Mouse (Mus musculus): Measurements from ENCODE around the gene Actl7a. TPM values are rescaled to one million over a fixed set of nuclear protein-coding genes. Genes with fewer than 3 reads are reported as not detected.

Actl7a gene
- total RNA-seq (2014; fragmentation: Nextera tagmentation) (not detected in 2 replicates), total RNA-seq (2017) (not detected in 2 replicates)

DNA sequence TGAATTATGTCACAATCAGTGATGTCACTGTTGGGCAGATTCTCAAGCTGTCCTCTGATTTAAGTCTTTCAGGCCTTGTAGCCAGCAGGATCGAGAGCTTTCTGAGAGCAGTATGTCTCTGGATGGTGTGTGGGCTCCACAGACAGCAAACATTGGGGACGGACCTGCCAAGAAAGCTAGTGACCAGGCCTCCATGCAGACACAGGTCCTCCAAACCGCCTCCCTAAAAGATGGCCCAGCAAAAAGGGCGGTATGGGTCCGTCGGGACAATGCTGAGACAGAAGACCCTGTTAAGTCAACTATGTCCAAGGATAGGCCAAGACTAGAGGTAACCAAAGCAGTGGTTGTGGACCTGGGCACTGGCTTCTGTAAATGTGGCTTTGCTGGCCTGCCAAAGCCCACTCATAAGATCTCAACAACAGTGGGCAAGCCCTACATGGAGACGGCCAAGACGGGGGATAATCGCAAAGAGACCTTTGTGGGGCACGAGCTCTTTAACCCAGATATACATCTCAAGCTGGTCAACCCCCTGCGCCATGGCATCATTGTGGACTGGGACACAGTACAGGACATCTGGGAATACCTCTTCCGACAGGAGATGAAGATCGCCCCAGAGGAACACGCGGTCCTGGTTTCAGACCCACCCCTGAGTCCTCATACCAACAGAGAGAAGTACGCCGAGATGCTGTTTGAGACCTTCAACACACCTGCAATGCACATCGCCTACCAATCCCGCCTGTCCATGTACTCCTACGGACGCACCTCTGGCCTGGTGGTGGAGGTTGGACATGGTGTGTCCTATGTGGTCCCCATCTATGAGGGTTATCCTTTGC lies at the start of gene Actl7a:
Gene Actl7a, plus strand, starts transcription at position 51 of the 833 bp plus-strand sequence.
- no peak for ATAC-seq (replicated peaks; ENCODE audit: poor library complexity, severe bottlenecking)

DNA sequence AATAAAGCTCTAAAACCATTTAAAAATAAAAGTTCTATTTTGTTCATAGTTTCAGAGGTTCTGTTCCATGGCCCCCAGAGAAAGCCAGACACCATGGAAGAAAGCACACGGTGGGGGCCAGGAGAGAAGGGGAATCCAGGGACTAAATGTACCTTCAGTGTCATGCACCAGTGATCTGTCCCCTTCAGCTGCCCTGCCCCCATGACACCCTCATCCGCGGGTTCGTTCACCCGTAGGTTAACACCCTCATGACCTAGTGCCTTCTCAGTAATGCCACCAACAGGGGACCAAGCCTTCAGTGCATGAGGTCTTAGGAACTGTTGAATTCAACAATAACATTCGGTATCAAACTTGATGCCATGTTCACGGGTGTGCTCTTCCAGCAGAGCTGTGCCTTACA lies 46.8 kb upstream of the Actl7a start:
- ATAC-seq (replicated peaks; ENCODE audit: poor library complexity, severe bottlenecking), result no peak

DNA sequence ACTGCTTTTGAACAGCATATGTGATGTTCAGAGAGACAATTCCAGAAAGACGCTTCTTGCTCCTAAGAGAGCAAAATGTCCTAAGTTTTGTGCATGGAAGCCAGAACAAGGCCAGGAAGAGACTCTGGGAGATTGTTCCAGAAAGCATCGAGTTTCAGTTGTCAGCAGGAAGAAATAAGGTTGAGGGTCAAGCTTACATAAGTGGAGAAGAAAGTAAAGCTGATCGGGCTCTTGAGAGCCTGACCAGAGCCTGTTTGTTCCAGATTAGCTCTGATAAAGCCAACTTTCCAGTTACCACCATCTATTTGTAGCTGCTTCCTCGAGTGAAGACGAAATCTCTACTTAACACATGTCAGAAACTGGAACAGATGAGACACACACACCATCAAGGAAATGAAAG lies 44.5 kb upstream of the Actl7a start:
- ATAC-seq (replicated peaks; ENCODE audit: poor library complexity, severe bottlenecking), result no peak

DNA sequence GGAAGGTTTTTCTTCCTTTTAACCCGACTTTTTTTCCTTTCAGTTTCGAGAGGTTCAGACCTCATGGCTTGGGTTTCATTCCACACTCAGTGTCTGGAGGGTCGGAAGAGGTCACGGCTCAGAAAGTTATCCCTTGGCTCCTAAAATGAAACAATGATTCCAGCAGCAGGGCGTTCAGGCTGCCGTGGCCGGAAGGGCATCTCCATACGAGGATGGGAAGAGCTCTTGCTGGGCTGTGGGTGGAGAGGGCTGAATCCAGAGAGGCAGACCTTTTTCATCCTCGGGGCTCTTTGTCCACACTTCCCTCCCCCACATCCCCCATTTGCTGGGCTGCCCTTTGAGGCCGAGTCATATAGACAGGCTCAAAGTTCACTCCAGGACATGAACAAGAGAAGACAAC lies 41.0 kb upstream of the Actl7a start:
- no peak for ATAC-seq (replicated peaks; ENCODE audit: poor library complexity, severe bottlenecking)

DNA sequence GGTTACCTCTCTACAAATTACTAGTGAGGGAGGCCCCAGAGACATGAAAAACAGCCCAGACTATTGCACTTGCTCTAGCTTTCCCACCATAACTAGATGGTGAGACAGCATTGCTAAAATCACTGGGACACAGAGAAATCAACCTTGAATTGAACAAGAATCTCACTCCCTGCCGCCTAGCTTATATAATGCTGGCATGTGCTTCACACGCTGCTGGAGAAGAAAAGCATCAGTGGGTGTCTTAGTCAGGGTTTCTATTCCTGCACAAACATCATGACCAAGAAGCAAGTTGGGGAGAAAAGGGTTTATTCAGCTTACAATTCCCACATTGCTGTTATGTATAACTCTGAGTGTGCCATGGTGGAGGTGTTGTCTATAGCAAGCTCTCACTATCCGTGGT lies 30.1 kb upstream of the Actl7a start:
- no peak for ATAC-seq (replicated peaks; ENCODE audit: poor library complexity, severe bottlenecking)

DNA sequence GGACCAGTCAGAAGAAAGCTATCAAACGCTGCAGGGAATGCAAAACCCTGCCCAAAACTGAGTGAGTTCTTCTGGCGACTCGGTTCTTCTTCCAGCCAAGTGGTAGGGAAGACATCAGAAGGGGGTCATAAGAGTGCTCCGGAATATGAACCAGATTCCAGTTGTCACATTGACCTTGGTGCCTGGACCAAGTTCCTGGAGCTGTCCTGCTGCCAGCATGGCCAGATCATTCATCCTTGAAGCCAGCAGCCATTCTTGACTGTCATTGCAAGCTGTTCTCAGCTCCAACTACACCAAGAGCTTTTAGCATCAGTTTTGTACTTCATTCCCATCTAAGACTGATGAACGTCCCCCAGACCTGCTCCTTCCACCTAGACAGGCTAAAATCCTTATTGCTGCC lies 26.4 kb upstream of the Actl7a start:
- ATAC-seq (replicated peaks; ENCODE audit: poor library complexity, severe bottlenecking), result no peak

DNA sequence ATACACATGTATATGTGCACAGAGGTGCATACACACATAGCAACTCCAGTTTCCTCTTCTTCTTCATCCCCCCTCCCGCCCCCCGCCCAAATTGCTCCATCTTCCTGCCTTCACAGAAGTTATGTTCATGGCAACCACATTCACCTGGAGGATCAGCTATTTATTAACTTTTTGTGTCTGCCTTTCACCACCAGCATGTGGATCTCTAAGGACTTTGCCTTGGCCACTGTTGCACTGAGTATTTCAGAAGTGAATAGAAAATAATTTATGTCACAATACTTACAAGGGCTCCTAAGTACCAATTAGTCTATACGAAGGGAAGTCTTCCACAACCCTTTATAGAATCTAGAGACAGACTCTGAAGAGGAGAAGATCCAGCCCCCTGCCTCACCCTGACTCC lies 25.3 kb upstream of the Actl7a start:
- ATAC-seq (replicated peaks; ENCODE audit: poor library complexity, severe bottlenecking), result no peak

DNA sequence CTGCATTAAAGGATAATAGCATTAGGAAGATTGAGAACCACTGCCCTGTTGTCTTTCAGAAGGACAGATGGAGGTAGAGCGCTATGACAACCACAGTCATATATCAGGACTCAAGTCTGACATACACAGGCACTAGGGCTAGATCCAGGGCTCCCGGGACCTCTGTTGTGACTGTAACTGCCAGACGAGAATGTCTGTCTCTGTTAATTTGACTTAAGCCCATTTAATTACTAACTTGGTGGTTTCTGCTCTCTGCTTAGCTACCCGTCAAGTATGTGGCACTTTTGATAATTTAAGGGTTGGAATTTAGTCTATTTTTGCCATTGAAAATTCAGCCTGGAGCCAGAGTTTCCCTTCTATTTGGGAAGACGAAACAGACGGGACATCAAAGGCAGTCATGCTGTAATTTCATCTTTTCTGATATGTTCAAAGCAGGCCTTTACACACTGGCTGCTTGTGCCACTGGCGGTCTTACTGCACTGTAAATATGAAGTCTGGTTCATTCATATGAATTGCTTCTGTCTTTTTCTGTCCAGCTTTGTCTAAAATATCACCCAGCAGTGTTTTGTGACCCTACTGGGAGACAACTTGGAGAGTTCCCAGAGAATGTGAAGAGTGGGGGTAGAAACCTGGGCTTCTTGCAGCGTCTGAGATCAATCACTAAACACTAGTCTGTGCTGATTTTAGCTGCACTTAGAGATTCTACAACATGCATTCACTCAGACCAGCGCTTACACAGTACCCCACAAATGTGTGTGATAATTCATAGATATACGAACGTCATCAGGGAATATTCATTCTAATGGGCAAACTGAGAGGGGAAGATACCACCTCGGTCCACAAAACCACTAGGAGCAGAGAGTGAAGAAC lies 24.4 kb upstream of the Actl7a start:
- ATAC-seq (replicated peaks; ENCODE audit: poor library complexity, severe bottlenecking), result no peak

DNA sequence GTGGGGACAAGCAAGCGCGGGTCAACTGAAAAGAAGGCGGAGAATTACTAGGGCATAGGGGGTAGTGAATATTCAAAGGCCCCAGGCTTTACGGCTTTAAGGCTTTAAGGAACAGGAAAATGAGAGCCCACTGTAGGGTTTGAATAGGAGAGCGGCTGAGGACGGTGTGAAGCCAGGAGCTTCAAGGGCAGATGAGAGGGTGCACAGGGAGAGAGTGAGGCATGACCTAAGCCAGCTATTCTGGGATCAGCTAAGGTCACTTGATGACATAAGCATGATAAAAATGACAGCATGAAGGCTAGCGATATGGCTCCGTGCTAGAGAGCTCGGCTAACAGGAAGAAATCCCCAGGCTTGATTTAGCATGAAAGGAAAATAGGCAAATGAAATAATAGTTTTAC lies 23.8 kb upstream of the Actl7a start:
- no peak for ATAC-seq (replicated peaks; ENCODE audit: poor library complexity, severe bottlenecking)

DNA sequence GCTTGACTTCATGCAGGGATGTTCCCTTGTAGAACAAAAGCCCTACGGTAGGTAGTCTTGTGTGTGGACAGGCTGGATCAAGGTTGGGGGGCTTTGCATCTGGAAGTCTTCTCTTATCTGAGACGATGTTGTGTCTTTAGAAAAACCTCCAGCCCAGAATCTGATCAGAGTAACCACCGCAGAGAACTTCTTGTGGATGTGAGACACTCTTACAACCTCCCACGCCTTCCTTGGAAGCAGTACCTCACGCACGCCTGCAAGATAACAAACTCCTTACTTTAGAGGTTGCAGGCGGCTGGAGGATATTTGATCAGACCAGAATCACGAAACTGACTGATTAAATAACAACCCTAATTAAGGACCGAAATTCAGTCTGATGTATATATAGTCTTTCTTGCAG lies 22.8 kb upstream of the Actl7a start:
- no peak for ATAC-seq (replicated peaks; ENCODE audit: poor library complexity, severe bottlenecking)

DNA sequence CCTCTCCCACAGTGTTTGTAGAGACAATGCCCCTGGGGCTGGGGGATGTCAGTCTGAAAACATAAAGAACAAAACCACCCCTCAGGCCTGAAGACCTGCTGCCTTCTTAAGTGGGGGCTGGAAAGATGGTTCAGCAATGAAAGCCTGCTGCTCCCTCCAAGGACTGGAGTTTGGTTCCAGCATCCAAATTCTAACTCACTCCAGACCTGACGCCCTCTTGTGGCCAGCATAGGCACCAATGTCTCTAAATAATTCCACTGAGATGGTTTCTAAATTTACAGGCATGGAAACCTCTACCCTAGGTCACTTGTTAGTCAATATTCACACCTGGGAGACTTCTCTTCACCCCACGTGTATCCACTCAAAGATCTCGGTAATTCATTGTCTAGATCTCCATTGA lies 21.7 kb upstream of the Actl7a start:
- peak; percentile 46; the same call in 1 of the 2 replicates for ATAC-seq (replicated peaks; ENCODE audit: poor library complexity, severe bottlenecking)

DNA sequence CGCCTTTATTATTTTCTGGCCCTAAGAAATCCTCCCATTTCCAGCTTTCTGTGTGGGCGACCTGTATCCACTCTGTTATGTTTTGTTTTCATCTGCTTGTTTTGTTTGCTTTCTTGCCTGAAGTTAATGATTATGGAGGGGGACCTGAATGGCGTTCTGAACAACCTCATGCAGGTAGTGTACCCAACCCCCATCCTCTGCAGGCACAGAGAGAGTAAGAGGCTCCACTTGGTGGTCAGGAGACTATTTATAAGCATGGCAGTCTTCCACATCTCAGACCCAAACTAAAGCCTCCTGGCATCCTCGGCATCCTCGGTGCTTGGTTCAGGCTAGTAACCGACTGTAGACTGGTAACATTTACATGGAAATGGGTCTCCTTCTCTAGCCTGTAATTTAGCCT lies 20.9 kb upstream of the Actl7a start:
- no peak for ATAC-seq (replicated peaks; ENCODE audit: poor library complexity, severe bottlenecking)

DNA sequence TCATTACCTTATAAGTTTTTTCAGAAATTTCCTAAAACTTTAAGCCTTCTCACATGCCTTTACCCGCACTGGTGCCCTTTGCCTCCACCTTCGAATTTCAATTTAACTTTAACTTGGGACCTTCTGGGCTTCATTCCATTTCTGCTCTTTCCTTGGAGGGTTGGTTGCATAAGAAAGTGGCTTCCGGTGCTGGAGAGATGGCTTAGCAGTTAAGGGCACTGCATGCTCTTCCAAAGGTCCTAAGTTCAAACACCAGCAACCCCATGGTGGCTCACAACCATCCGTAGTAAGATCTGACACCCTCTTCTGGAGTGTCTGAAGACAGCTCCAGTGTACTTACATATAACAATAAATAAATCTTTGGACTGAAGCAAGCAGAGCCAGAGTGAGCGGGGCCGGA lies 20.0 kb upstream of the Actl7a start:
- no peak for ATAC-seq (replicated peaks; ENCODE audit: poor library complexity, severe bottlenecking)

DNA sequence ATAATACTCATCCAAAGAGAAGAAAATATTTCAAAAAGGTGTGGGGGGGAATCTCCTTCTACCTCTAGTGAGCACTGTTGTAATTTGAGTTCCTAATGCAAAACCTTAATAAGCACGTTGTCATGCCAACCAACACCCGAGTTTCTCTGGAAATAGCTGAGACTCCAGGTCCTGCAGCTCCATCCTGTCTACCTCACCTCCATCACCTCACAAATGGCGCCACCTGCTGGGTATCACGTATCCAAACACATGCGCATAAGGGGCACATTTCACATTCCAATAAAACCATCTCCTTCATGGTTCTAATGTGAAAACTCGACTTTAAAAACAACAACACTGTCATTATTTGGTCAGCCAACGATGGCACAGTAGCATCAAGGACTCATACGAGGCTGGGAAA lies 17.4 kb upstream of the Actl7a start:
- no peak for ATAC-seq (replicated peaks; ENCODE audit: poor library complexity, severe bottlenecking)

DNA sequence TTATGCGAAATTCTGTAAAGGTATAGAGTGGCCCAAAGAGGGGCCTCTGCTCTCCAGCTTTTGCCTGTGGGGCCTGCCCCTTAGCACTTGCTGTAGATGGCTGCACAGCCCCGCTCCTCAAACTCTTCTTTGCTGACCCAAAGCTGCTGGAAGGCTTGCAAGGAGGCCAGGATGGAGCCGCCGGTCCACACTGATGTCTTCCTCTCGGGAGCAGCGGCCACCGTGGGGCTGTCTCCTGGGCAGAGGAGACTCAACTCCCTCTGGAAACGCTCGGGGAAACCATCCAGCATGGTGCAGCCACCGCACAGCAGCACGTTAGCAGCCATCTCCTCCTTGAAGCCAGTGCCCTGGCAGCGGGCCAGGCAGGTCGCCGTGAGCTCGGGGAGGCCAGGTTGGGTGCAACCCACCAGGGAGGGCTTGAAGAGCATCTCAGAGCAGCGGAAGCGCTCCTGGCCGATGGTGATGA lies 3.2 kb upstream of the Actl7a start, which contains the start of gene Gm26657:
Gene Gm26657, plus strand, starts transcription at position 51 of the 466 bp plus-strand sequence.
- ATAC-seq (replicated peaks; ENCODE audit: poor library complexity, severe bottlenecking), result no peak

DNA sequence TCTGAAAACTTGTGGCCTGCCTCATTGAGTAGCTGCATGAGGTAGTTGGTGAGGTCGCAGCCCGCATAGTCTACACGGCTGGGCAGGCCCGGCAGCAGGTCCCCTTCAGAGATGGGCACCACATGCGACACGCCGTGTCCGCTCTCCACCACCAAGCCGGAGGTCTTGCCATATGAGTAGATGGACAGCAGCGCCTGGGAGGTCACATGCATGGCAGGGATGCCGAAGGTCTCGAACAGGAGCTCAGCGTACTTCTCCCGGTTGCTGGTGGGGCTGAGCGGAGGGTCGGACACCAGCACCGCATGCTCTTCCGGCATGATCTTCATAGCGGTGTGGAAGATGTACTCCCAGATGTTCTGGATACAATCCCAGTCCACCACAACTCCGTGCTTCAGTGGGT lies 2.6 kb upstream of the Actl7a start:
- no peak for ATAC-seq (replicated peaks; ENCODE audit: poor library complexity, severe bottlenecking)

DNA sequence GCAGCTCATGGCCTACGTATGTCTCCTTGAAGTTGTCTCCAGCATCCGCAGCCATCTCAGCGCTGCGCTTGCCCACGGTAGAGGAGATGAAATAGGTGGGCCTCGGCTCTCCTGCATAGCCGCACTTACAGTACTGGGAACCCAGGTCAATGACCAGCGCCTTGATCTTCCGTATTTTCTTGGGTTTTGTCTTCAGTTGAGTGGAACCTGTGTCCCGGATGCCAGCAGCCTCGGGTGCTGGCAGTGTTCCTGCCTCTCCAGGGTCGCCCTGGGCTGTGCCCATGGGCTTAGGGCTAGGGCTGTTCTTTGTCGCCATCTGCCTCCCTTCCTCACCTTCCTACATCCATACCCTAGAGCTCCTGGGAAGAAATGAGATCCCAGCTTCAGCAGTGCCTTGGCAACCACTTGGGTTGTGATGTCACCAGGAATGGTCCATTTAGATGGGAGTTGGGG lies 2.1 kb upstream of the Actl7a start, which contains the start of gene Actl7b:
Gene Actl7b, minus strand, starts transcription at position 403 of the 453 bp plus-strand sequence.
- ATAC-seq (replicated peaks; ENCODE audit: poor library complexity, severe bottlenecking), result no peak

DNA sequence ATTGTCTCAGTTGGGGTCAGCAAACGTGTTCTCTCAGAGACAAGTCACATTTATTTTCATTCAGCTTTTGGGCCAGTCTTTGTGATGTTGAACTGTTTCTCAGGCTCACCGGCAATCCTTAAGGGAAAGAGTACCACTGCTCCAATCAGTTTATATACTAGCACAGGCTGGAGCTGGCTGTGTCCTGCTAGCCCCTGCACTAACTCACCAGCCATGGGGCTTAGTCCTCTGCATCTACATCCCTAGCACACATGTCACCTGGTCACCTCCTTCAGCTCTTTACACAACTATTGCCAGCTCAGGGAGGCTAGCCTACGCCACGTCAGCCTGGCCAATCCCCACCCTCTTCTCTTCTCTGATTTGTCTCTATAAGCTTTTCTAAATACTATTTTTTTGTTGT lies 515 bp upstream of the Actl7a start:
- ATAC-seq (replicated peaks; ENCODE audit: poor library complexity, severe bottlenecking), result no peak

DNA sequence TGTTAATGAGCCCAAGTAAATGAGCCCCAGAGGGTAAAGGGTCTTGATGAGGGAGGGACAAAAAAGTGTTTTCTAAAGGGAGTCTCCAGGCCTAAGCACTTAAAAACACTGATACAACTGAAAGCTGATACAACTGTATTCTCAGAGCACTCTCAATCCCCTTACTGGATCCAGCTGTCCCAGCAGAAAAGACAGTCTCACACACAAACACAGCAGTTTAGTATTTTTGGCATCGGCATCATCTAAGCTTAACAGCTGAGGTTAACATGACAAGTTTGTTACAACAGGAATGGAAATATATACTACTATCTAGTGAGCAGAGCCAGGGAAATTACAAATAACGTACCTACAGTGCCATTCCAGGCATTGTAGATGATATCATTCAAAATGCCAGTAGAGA lies 3.1 kb downstream of the Actl7a start:
- ATAC-seq (replicated peaks; ENCODE audit: poor library complexity, severe bottlenecking), result no peak

DNA sequence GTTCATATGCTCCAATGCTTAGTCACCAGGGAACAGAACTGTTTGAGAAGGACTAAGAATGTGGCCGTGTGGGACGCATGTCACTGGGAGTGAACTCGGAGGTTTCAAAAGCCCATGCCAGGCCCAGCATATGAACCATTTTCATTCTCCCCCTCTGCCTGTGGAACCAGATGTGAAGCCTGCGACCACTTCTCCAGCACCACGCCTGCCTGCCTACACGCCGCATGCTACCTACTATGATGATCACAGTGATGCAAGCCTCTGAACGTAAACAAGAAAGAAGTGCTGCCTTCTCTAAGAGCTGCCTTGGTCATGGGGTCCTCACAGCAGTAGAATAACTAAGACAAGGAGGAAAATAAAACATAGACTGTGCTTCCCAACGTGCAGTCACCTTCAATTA lies 4.2 kb downstream of the Actl7a start:
- ATAC-seq (replicated peaks; ENCODE audit: poor library complexity, severe bottlenecking), result no peak

DNA sequence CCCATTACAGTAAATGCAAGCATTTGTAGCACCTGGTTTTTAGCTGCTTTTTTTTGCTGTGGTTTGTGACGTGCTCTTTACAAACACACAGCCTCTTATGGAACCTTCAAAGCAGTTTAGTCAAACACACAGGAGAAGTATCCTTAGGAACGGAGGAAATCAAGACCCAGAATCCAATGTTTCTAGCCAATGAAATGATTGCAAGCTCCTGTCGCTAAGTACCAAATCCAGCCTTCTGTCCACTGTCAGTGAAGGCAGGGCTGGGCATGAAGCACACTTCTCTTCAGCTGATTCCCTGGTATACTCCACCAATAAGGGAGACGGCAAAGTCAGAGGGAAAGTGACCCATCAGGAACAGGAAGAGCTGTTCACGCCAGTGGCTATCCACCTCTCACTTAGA lies 12.8 kb downstream of the Actl7a start:
- ATAC-seq (replicated peaks; ENCODE audit: poor library complexity, severe bottlenecking), result no peak

Measured in granulocyte monocyte progenitor cell, adult 5-6 weeks (primary cell).